Mouse (Mus musculus) kidney, embryonic 16.5 days (tissue): ENCODE measurements at regions not wholly inside any gene's neighbourhood (a gene's known extent, or its start where the extent isn't known, plus 50 kb on each side); places are given as distances from the start of the nearest gene placed in this dataset.

Experiments
- ATAC-seq: fragments of 200-750 bp; cut with Nextera tagmentation; 2 replicates; pipeline ENCODE4 v1.8.0; 2017; ENCODE audit warnings: moderate TSS enrichment; ENCODE audit not compliant: low FRiP score, low TSS enrichment
- H3K27ac ChIP-seq: fragments of 300-500 bp; sonication (generic); 2 replicates; pipeline ENCODE4 v1.5.1; 2014; ENCODE audit warnings: low read length
- H3K27me3 ChIP-seq: fragments of 300-500 bp; sonication (generic); 2 replicates; pipeline ENCODE4 v1.6.1; 2014; ENCODE audit warnings: low read length, control low read depth, mixed read lengths; ENCODE audit not compliant: insufficient read depth
- H3K36me3 ChIP-seq: fragments of 300-500 bp; sonication (generic); 2 replicates; pipeline ENCODE4 v1.6.1; 2014; ENCODE audit warnings: low read length, control low read depth, mixed read lengths; ENCODE audit not compliant: insufficient read depth
- H3K4me1 ChIP-seq: fragments of 300-500 bp; sonication (generic); 2 replicates; pipeline ENCODE4 v1.6.1; 2014; ENCODE audit warnings: low read length, control low read depth, mixed read lengths; ENCODE audit not compliant: insufficient read depth
- H3K4me2 ChIP-seq: fragments of 300-500 bp; sonication (generic); replicated peaks from 2 replicates; pipeline ENCODE4 v1.6.1; 2014; ENCODE audit warnings: low read depth, low read length
- H3K4me3 ChIP-seq: fragments of 300-500 bp; sonication (generic); 2 replicates; pipeline ENCODE4 v1.5.1; 2014; ENCODE audit warnings: mild to moderate bottlenecking, low read length
- H3K9ac ChIP-seq: fragments of 300-500 bp; sonication (generic); replicated peaks from 2 replicates; pipeline ENCODE4 v1.6.1; 2014; ENCODE audit warnings: low read length
- H3K9me3 ChIP-seq: fragments of 300-500 bp; sonication (generic); 2 replicates; pipeline ENCODE4 v1.6.1; 2016; ENCODE audit warnings: low read length, control low read depth
- WGBS: fragments of 180-500 bp; shearing (Covaris S2); extraction: QIAGEN DNeasy Blood & Tissue Kit; methylation state at CpG from one replicate; pipeline ENCODE4 v1.1.7; 2014; 5-methylcytosine and 5-hydroxymethylcytosine counted together

GRCm38 (mm10) chr11:79803006-79803405, 159.2 kb downstream of the Utp6 start:
- Histone ChIP-seq H3K27ac (peak overlapping the region; percentile 56; the same call in 1 of the 2 replicates), H3K4me1 (peaks cover 28% of the 10 kb centered on the region), H3K27me3 (no peaks in the 10 kb centered on the region), H3K36me3 (no peaks in the 10 kb centered on the region), H3K4me3 (no peak overlapping the region), H3K4me2 (no peak overlapping the region), H3K9me3 (peaks cover 6% of the 10 kb centered on the region; the same call in 1 of the 2 replicates), H3K9ac (no peak overlapping the region)
- 50% methylated on average over 5 of the region's 5 CpGs for WGBS
- ATAC-seq = 0 out of 2 replicates have a peak, but pooled peaks have one; percentile 50

DNA sequence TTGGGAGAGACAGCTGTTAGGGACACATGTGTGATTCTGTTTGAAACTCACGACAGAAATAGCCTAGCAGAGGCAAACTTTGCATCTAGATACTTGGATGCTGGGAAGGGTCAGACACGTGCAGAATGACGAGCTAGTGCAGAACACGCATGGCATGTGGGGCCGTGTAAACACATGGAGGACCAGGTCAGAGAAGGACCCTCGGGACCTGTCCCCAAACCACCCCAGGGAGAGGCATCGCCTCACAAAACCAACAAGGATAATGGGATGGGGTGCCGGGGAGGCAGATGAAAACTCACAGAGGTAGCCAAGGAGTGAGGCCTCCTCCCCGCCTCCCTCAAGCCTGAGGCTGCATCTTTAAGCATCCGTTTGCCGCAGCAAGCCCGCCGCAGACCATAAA, 159.6 kb downstream of the Utp6 start:
- Histone ChIP-seq H3K4me1 (peaks cover 23% of the 10 kb centered on the region), H3K4me2 (no peak overlapping the region), H3K27ac (peak overlapping the region; percentile 56; the same call in 1 of the 2 replicates), H3K36me3 (no peaks in the 10 kb centered on the region), H3K27me3 (no peaks in the 10 kb centered on the region), H3K9me3 (peaks cover 6% of the 10 kb centered on the region; the same call in 1 of the 2 replicates), H3K9ac (no peak overlapping the region), H3K4me3 (no peak overlapping the region)
- ATAC-seq = no peak
- WGBS = 52% methylated on average over 13 of the region's 13 CpGs

DNA sequence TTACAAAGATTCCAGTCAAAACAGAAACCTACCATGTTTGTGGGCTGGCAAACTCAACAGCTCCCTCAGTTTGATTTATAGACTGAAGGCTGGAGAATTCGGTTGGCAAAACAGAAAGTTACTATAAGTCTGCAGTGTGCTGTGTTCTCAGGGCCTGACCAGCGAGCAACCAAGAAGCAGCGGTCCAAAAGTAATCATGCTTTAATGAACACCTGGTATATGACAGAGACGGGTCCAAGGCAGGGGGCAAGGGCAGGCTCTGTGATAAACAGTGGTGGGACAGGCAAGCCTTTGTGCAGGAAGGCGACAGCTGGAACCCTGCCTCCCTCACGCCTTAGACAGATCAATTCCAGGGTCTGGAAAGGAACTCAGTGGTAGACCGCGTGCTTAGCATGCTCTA, 161.9 kb downstream of the Utp6 start:
- no peak overlapping the region for H3K4me3 ChIP-seq
- no peak overlapping the region for H3K27ac ChIP-seq
- no peaks in the 10 kb centered on the region for H3K27me3 ChIP-seq
- no peak overlapping the region for H3K4me2 ChIP-seq
- H3K36me3 ChIP-seq = no peaks in the 10 kb centered on the region
- peaks cover under 1% of the 10 kb centered on the region; the same call in 1 of the 2 replicates for H3K4me1 ChIP-seq
- ATAC-seq = no peak
- H3K9ac ChIP-seq = no peak overlapping the region
- H3K9me3 ChIP-seq = peaks cover 6% of the 10 kb centered on the region; the same call in 1 of the 2 replicates
- WGBS = 24% methylated on average over 8 of the region's 8 CpGs

DNA sequence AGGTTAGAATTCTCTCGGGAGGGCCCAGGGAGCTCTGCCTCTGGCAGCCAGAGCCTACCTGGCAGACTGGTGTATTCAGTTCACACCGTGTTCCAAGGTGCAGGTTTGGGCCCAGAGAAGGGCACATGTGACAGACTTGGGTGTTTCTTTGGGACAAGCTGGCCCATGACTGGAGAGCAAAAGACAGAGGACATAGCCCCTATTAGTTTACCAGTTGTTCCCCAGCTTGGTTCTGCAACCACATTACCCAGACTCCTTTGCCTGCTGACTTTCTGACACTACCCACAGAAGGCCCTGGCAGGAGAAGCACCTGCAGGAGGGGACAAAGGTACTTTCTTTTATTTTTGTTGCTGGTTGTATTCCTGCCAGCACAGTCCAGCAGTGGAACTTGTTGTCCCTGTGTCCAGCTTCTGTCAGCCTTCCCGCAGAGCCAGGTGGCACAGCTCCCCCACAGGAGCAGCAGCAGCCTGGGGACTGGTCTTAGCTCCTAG, 173.9 kb downstream of the Utp6 start:
- Histone ChIP-seq H3K4me3 (no peak overlapping the region), H3K27me3 (no peaks in the 10 kb centered on the region), H3K36me3 (no peaks in the 10 kb centered on the region), H3K9me3 (no peaks in the 10 kb centered on the region), H3K4me2 (no peak overlapping the region), H3K4me1 (peaks cover 34% of the 10 kb centered on the region), H3K9ac (no peak overlapping the region), H3K27ac (no peak overlapping the region; the same call in 1 of the 2 replicates)
- ATAC-seq = no peak
- 71% methylated on average over 3 of the region's 3 CpGs for WGBS

DNA sequence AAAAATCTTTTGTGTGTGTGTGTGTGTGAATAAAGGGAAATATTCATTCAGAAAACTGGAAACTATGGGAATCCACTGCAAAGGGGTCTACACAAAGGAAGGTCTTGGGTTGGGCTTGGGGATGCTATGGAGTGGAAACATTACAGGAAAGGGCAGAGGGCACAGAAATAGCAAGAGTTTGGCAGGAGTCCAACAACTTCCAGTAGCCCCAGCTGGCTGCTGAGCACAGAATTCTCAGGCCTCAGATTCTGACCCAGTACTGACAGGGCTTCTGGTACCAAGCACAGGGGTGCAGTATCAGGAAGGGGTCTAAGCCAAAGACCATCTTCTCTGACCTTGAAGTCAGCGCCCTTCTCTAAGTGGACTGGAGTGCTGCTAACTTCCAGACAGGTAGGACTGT, 174.4 kb downstream of the Utp6 start:
- Histone ChIP-seq H3K27ac (no peak overlapping the region; the same call in 1 of the 2 replicates), H3K9me3 (no peaks in the 10 kb centered on the region), H3K4me1 (peaks cover 34% of the 10 kb centered on the region), H3K27me3 (no peaks in the 10 kb centered on the region), H3K4me3 (no peak overlapping the region), H3K4me2 (no peak overlapping the region), H3K36me3 (no peaks in the 10 kb centered on the region), H3K9ac (no peak overlapping the region)
- WGBS = 71% methylated on average over 1 of the region's 1 CpGs
- ATAC-seq = no peak

DNA sequence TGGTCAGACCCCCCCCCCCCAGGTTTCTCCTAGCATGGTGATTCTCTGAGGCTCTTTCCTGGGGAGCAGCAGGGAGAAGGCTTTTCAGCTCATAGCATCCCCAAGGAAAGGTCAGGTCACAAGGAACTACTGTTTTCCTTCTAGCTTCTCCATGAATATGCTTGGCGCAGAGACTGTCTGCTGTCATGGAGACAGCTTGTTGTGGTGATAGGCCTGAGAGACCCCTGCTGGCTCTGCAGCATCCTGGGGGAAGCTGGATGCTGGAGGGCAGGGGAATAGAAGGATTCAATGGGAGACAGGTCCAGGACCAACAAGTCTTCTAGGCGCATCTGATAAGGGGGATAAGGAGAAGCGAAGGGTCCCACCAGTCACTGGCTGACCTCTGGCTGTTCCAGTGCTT, 178.1 kb downstream of the Utp6 start:
- H3K9ac ChIP-seq = no peak overlapping the region
- no peak overlapping the region for H3K4me3 ChIP-seq
- H3K27ac ChIP-seq = no peak overlapping the region
- no peaks in the 10 kb centered on the region for H3K9me3 ChIP-seq
- no peaks in the 10 kb centered on the region for H3K36me3 ChIP-seq
- ATAC-seq = no peak
- H3K27me3 ChIP-seq = no peaks in the 10 kb centered on the region
- H3K4me2 ChIP-seq = no peak overlapping the region
- peaks cover 23% of the 10 kb centered on the region for H3K4me1 ChIP-seq
- WGBS = 82% methylated on average over 3 of the region's 3 CpGs

- 82% methylated on average over 5 of the region's 5 CpGs for WGBS
- H3K27me3 ChIP-seq = no peaks in the 10 kb centered on the region
These were observed 180.2 kb downstream of the Utp6 start for GRCm38 (mm10) chr11:79781966-79782365.

GRCm38 (mm10) chr11:79779756-79780155, 182.4 kb downstream of the Utp6 start:
- H3K36me3 ChIP-seq = no peaks in the 10 kb centered on the region
- H3K9ac ChIP-seq = no peak overlapping the region
- H3K4me1 ChIP-seq = 0 out of 2 replicates have a peak, but pooled peaks cover 18% of the 10 kb centered on the region
- no peak overlapping the region for H3K4me2 ChIP-seq
- no peaks in the 10 kb centered on the region for H3K9me3 ChIP-seq
- 47% methylated on average over 5 of the region's 5 CpGs for WGBS
- H3K27me3 ChIP-seq = no peaks in the 10 kb centered on the region
- H3K27ac ChIP-seq = no peak overlapping the region
- H3K4me3 ChIP-seq = no peak overlapping the region
- no peak for ATAC-seq

More at GRCm38 (mm10) chr11:79781966-79782365, 180.2 kb downstream of the Utp6 start:
- Histone ChIP-seq H3K27ac (no peak overlapping the region), H3K4me1 (0 out of 2 replicates have a peak, but pooled peaks cover 18% of the 10 kb centered on the region), H3K4me3 (no peak overlapping the region), H3K36me3 (no peaks in the 10 kb centered on the region), H3K9me3 (no peaks in the 10 kb centered on the region), H3K9ac (no peak overlapping the region), H3K4me2 (no peak overlapping the region)
- ATAC-seq = no peak

- no peak overlapping the region for H3K4me3 ChIP-seq
- WGBS = 65% methylated on average over 5 of the region's 5 CpGs
These were observed 183.7 kb downstream of the Utp6 start for GRCm38 (mm10) chr11:79778522-79778921.

DNA sequence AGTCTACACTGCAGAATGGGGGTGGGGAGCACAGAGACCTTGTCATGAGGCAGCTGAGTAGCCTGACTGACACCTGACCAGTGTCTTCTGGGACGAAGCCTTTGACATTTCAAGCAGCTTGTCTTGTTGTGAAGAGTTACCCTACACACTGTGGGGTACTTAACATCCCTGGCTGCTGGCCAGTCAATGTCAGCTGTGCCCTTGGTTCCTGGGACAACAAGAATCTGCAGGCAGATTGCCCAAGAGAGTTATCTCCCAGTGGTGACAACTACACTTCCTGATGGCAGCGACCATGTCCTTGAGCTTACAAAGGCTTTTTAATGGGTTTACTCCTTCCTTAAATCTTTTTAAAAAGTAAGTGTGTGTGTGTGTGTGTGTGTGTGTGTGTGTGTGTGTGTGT, 184.2 kb downstream of the Utp6 start:
- no peak overlapping the region for H3K4me3 ChIP-seq
- no peak overlapping the region for H3K4me2 ChIP-seq
- no peak overlapping the region for H3K9ac ChIP-seq
- no peaks in the 10 kb centered on the region for H3K36me3 ChIP-seq
- H3K4me1 ChIP-seq = 0 out of 2 replicates have a peak, but pooled peaks cover 18% of the 10 kb centered on the region
- ATAC-seq = no peak
- H3K27me3 ChIP-seq = no peaks in the 10 kb centered on the region
- H3K9me3 ChIP-seq = no peaks in the 10 kb centered on the region
- 56% methylated on average over 2 of the region's 2 CpGs for WGBS
- no peak overlapping the region for H3K27ac ChIP-seq

More at GRCm38 (mm10) chr11:79778522-79778921, 183.7 kb downstream of the Utp6 start:
- 0 out of 2 replicates have a peak, but pooled peaks cover 18% of the 10 kb centered on the region for H3K4me1 ChIP-seq
- H3K27me3 ChIP-seq = no peaks in the 10 kb centered on the region
- H3K36me3 ChIP-seq = no peaks in the 10 kb centered on the region
- no peak overlapping the region for H3K4me2 ChIP-seq
- no peak; the same call in 1 of the 2 replicates for ATAC-seq
- no peak overlapping the region for H3K9ac ChIP-seq
- H3K27ac ChIP-seq = no peak overlapping the region
- H3K9me3 ChIP-seq = no peaks in the 10 kb centered on the region
